Mouse (Mus musculus): ENCODE measurements at regions not wholly inside any gene's neighbourhood (a gene's known extent, or its start where the extent isn't known, plus 50 kb on each side); places are given as distances from the start of the nearest gene placed in this dataset.

GRCm38 (mm10) chr3:115604734-115605279, 110.1 kb downstream of the S1pr1 start:
- H3K9me3 ChIP-seq (replicated peaks; ENCODE audit: control insufficient read depth, low read length): no peaks in the 10 kb centered on the region
- WGBS: 52% methylated on average over 5 of the region's 5 CpGs
- no peaks in the 10 kb centered on the region for H3K36me3 ChIP-seq (ENCODE audit: control insufficient read depth, insufficient read depth, low read length)
- no peak overlapping the region for H3K27ac ChIP-seq (ENCODE audit: low read length)
- H3K9ac ChIP-seq (ENCODE audit: low read length): no peak overlapping the region
- no peaks in the 10 kb centered on the region for H3K4me1 ChIP-seq (ENCODE audit: control insufficient read depth, insufficient read depth, low read length)
- no peaks in the 10 kb centered on the region for H3K27me3 ChIP-seq (ENCODE audit: control insufficient read depth, insufficient read depth, low read length)
- no peak overlapping the region for H3K4me2 ChIP-seq (ENCODE audit: low read depth, low read length)
- no peak overlapping the region for H3K4me3 ChIP-seq (replicated peaks; ENCODE audit: low read length)
- ATAC-seq (ENCODE audit: insufficient read depth, low FRiP score): no peak

DNA sequence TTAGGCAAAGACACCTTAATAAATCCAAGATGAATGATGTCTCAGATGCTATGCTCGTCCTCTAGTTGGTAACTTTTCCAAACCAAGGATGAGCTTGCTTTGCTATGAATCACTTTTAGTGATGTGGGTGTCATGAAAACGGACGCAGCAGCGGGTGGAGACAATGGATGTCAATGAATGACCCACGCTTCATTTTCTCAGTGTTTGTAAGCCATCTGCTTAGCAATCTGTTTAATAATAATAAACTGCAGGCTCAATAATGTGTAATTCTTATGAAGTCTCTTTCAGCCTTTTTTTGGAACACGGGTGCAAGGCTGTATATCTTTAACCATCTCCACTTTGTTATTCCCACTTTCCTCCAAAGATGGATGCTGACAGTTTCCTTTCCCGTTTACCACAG, 110.6 kb downstream of the S1pr1 start:
- H3K9ac ChIP-seq (ENCODE audit: low read length): no peak overlapping the region
- 70% methylated on average over 7 of the region's 7 CpGs for WGBS

DNA sequence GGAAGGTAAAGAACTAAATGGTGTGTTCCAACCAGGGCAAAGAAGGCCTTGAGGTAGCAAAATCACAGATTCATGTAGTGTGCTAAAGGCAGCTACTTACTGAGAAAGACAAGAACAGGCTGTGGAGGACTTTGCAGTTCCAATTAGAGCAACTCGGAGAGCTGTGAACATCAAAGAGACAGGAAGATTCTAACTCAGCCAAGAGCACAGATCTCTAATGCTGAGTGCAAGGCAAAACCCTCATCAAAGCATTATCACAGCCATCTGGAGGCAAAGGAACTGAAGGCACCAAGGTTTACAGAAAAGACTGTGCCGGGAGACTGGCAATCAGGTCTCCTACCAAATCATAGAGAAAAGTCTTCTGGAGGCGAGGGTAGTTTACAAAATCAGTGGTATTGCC, 111.1 kb downstream of the S1pr1 start:
- H3K9me3 ChIP-seq (replicated peaks; ENCODE audit: control insufficient read depth, low read length): no peaks in the 10 kb centered on the region
- no peak overlapping the region for H3K4me3 ChIP-seq (replicated peaks; ENCODE audit: low read length)
- no peak for ATAC-seq (ENCODE audit: insufficient read depth, low FRiP score)
- H3K9ac ChIP-seq (ENCODE audit: low read length): no peak overlapping the region
- 74% methylated on average over 3 of the region's 3 CpGs for WGBS
- no peak overlapping the region for H3K27ac ChIP-seq (ENCODE audit: low read length)
- no peaks in the 10 kb centered on the region for H3K4me1 ChIP-seq (ENCODE audit: control insufficient read depth, insufficient read depth, low read length)
- no peaks in the 10 kb centered on the region for H3K36me3 ChIP-seq (ENCODE audit: control insufficient read depth, insufficient read depth, low read length)
- no peaks in the 10 kb centered on the region for H3K27me3 ChIP-seq (ENCODE audit: control insufficient read depth, insufficient read depth, low read length)
- H3K4me2 ChIP-seq (ENCODE audit: low read depth, low read length): no peak overlapping the region

More for the DNA sequence above, 110.6 kb downstream of the S1pr1 start:
- Histone ChIP-seq H3K36me3 (ENCODE audit: control insufficient read depth, insufficient read depth, low read length) (no peaks in the 10 kb centered on the region), H3K4me3 (replicated peaks; ENCODE audit: low read length) (no peak overlapping the region), H3K27me3 (ENCODE audit: control insufficient read depth, insufficient read depth, low read length) (no peaks in the 10 kb centered on the region), H3K9me3 (replicated peaks; ENCODE audit: control insufficient read depth, low read length) (no peaks in the 10 kb centered on the region), H3K4me1 (ENCODE audit: control insufficient read depth, insufficient read depth, low read length) (no peaks in the 10 kb centered on the region), H3K4me2 (ENCODE audit: low read depth, low read length) (no peak overlapping the region), H3K27ac (ENCODE audit: low read length) (no peak overlapping the region)
- no peak for ATAC-seq (ENCODE audit: insufficient read depth, low FRiP score)

DNA sequence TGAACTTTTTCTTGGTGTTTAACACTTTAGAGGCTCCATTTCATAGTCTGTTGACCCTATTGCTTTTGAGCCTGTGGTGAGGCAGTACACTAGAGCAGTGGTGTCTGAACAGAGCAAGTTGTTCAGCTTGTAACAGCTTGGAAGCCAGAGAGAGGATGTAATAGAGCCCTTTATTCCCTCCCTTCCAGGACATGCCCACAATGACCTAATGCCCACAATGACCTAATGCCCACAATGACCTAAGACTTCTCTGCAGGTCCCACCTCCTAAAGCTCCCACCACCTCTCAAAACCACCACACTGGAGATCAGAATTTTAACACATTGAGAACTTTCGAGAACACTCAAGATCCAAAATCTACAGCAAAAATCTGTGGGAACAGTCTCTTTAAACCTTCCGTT, 115.6 kb downstream of the S1pr1 start:
- Histone ChIP-seq H3K27ac (ENCODE audit: low read length) (no peak overlapping the region), H3K27me3 (ENCODE audit: control insufficient read depth, insufficient read depth, low read length) (no peaks in the 10 kb centered on the region), H3K4me1 (ENCODE audit: control insufficient read depth, insufficient read depth, low read length) (no peaks in the 10 kb centered on the region), H3K36me3 (ENCODE audit: control insufficient read depth, insufficient read depth, low read length) (no peaks in the 10 kb centered on the region), H3K4me3 (replicated peaks; ENCODE audit: low read length) (no peak overlapping the region), H3K9me3 (replicated peaks; ENCODE audit: control insufficient read depth, low read length) (no peaks in the 10 kb centered on the region), H3K4me2 (ENCODE audit: low read depth, low read length) (no peak overlapping the region), H3K9ac (ENCODE audit: low read length) (no peak overlapping the region)
- WGBS: 81% methylated on average over 2 of the region's 2 CpGs
- ATAC-seq (ENCODE audit: insufficient read depth, low FRiP score): no peak

DNA sequence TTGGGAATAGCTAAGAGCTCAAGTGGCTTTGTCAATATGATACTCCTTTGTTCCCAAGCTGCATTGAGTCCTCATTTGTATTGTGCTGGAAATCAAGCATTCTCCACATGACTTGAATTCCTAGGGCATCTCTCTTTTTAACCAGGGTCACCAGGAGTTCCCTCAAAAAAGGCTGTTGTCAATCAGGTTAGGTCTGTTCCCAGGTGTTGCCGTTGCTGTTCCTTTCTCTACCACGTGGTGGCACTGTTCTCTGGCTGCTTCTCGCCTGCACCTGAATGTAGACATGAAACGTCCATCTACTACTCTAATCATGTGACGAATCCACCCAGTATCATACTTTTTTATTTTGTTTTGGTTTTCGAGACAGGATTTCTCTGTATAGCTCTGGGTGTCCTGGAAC, 118.3 kb downstream of the S1pr1 start:
- Histone ChIP-seq H3K9me3 (replicated peaks; ENCODE audit: control insufficient read depth, low read length) (no peaks in the 10 kb centered on the region), H3K27me3 (ENCODE audit: control insufficient read depth, insufficient read depth, low read length) (no peaks in the 10 kb centered on the region), H3K4me2 (ENCODE audit: low read depth, low read length) (no peak overlapping the region), H3K4me1 (ENCODE audit: control insufficient read depth, insufficient read depth, low read length) (no peaks in the 10 kb centered on the region), H3K27ac (ENCODE audit: low read length) (no peak overlapping the region), H3K9ac (ENCODE audit: low read length) (no peak overlapping the region), H3K36me3 (ENCODE audit: control insufficient read depth, insufficient read depth, low read length) (no peaks in the 10 kb centered on the region), H3K4me3 (replicated peaks; ENCODE audit: low read length) (no peak overlapping the region)
- 30% methylated on average over 6 of the region's 6 CpGs for WGBS
- no peak for ATAC-seq (ENCODE audit: insufficient read depth, low FRiP score)

- ATAC-seq (ENCODE audit: insufficient read depth, low FRiP score): no peak
- H3K4me2 ChIP-seq (ENCODE audit: low read depth, low read length): no peak overlapping the region
- H3K4me3 ChIP-seq (replicated peaks; ENCODE audit: low read length): no peak overlapping the region
- no peaks in the 10 kb centered on the region for H3K9me3 ChIP-seq (replicated peaks; ENCODE audit: control insufficient read depth, low read length)
- no peak overlapping the region for H3K27ac ChIP-seq (ENCODE audit: low read length)
- WGBS: 65% methylated on average over 5 of the region's 5 CpGs
- no peaks in the 10 kb centered on the region for H3K4me1 ChIP-seq (ENCODE audit: control insufficient read depth, insufficient read depth, low read length)
- H3K36me3 ChIP-seq (ENCODE audit: control insufficient read depth, insufficient read depth, low read length): no peaks in the 10 kb centered on the region
- no peaks in the 10 kb centered on the region for H3K27me3 ChIP-seq (ENCODE audit: control insufficient read depth, insufficient read depth, low read length)
- no peak overlapping the region for H3K9ac ChIP-seq (ENCODE audit: low read length)
Observed at GRCm38 (mm10) chr3:115590716-115591115, 124.2 kb downstream of the S1pr1 start.

- no peak overlapping the region for H3K27ac ChIP-seq (ENCODE audit: low read length)
- no peaks in the 10 kb centered on the region for H3K9me3 ChIP-seq (replicated peaks; ENCODE audit: control insufficient read depth, low read length)
- H3K4me2 ChIP-seq (ENCODE audit: low read depth, low read length): no peak overlapping the region
- H3K4me3 ChIP-seq (replicated peaks; ENCODE audit: low read length): no peak overlapping the region
- no peaks in the 10 kb centered on the region for H3K4me1 ChIP-seq (ENCODE audit: control insufficient read depth, insufficient read depth, low read length)
- H3K27me3 ChIP-seq (ENCODE audit: control insufficient read depth, insufficient read depth, low read length): no peaks in the 10 kb centered on the region
- H3K36me3 ChIP-seq (ENCODE audit: control insufficient read depth, insufficient read depth, low read length): no peaks in the 10 kb centered on the region
- 77% methylated on average over 2 of the region's 2 CpGs for WGBS
- ATAC-seq (ENCODE audit: insufficient read depth, low FRiP score): no peak
- H3K9ac ChIP-seq (ENCODE audit: low read length): no peak overlapping the region
Observed at GRCm38 (mm10) chr3:115588585-115588984, 126.3 kb downstream of the S1pr1 start.

DNA sequence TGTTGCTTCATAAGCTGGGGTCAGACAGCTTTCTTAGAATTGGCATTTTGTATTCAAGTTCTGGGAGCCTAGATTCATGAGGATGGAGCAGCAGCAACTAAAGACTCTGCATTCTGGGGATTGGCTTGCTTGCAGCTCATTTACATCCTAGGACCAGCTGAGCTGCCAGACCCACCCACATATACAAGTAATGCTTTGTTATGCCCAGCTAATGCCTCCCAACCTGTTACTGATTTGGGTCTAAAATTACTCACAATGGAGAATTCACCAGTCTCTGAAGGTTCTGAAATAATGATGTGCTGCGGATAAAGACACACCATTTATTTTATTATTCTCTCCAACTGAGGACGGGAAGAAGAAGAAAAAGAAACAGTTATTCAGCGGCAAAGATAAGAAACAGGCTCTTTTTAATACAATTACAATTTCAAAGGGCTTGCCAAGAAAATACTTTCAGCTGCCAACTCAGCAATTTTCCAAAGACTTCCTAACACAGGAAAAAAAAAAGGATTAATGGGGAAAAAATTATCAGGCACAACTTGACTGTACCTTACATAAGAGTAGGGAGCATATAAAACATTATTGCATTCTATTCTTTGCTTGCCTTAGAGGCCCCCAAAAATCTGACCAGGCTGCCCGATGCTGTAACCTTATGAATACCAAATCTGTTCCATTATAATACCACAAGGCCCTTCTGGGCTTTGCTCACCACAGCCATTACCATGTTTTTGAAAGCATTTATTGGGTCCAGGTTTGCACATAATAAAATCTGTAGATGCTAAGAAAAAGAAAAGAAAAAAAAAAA, 134.5 kb downstream of the S1pr1 start:
- no peak overlapping the region for H3K27ac ChIP-seq (ENCODE audit: low read length)
- no peak for ATAC-seq (ENCODE audit: insufficient read depth, low FRiP score)
- H3K36me3 ChIP-seq (ENCODE audit: control insufficient read depth, insufficient read depth, low read length): no peaks in the 10 kb centered on the region
- no peaks in the 10 kb centered on the region for H3K9me3 ChIP-seq (replicated peaks; ENCODE audit: control insufficient read depth, low read length)
- H3K4me3 ChIP-seq (replicated peaks; ENCODE audit: low read length): no peak overlapping the region
- H3K4me2 ChIP-seq (ENCODE audit: low read depth, low read length): no peak overlapping the region
- 61% methylated on average over 4 of the region's 4 CpGs for WGBS
- H3K27me3 ChIP-seq (ENCODE audit: control insufficient read depth, insufficient read depth, low read length): no peaks in the 10 kb centered on the region
- H3K9ac ChIP-seq (ENCODE audit: low read length): no peak overlapping the region
- H3K4me1 ChIP-seq (ENCODE audit: control insufficient read depth, insufficient read depth, low read length): no peaks in the 10 kb centered on the region

DNA sequence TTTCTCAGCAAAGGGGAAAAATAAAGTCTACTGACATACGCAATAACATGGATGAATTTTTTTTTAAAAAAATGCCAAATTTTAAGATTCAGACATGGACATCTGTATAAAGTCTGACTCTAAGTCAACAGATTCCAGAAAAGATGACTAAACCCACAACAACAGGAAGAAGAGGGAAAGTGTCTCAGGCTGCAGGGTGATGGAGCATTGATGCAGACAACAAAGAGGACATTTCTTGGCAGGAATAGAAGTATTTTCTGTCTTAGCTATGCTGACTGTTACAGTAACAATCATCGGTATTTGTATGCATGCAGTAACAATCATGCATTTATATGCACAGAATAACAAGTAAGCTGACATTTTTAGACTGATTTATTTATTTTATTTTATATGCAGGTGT, 139.5 kb downstream of the S1pr1 start:
- Histone ChIP-seq H3K27me3 (ENCODE audit: control insufficient read depth, insufficient read depth, low read length) (no peaks in the 10 kb centered on the region), H3K36me3 (ENCODE audit: control insufficient read depth, insufficient read depth, low read length) (no peaks in the 10 kb centered on the region), H3K9ac (ENCODE audit: low read length) (no peak overlapping the region), H3K4me2 (ENCODE audit: low read depth, low read length) (no peak overlapping the region), H3K4me3 (replicated peaks; ENCODE audit: low read length) (no peak overlapping the region), H3K4me1 (ENCODE audit: control insufficient read depth, insufficient read depth, low read length) (no peaks in the 10 kb centered on the region), H3K27ac (ENCODE audit: low read length) (no peak overlapping the region), H3K9me3 (replicated peaks; ENCODE audit: control insufficient read depth, low read length) (no peaks in the 10 kb centered on the region)
- WGBS: 85% methylated on average over 2 of the region's 2 CpGs
- ATAC-seq (ENCODE audit: insufficient read depth, low FRiP score): no peak
